Mouse (Mus musculus) adrenal gland, adult 2 months (tissue): Measurements from ENCODE around the gene Hic1. TPM values are rescaled to one million over a fixed set of nuclear protein-coding genes. Genes with fewer than 3 reads are reported as not detected.
"Not testable (repeated sequence)": the region's sequence is repeated elsewhere in the genome, so short reads cannot be mapped to it uniquely, and the experiment has no call there.

ENCODE experiments used
- DNase-seq: peaks from one replicate; pipeline ENCODE4 v3.0.0; 2021
- polyA plus RNA-seq: library from polyadenylated mRNA; depleted of rRNA; stranded (reverse); fragments of >200 nt; gene quantifications from 2 replicates; pipeline ENCODE4 v1.2.3, GENCODE M21; 2012
- total RNA-seq, 2 experiments: library from RNA; stranded (reverse); gene quantifications; 2 replicates each; pipeline ENCODE4 v1.2.3; 2021

The Hic1 gene
- total and polyA plus RNA-seq, 3 experiments = 7.5 to 25.9 (median 15.4) TPM

GRCm38 (mm10) chr11:75192336-75193214, 23.3 kb upstream of the Hic1 start:
- peak; percentile 92 for DNase-seq

GRCm38 (mm10) chr11:75191841-75192240, 22.5 kb upstream of the Hic1 start:
- DNase-seq = no peak

- DNase-seq = no peak
Observed at GRCm38 (mm10) chr11:75190905-75191441, 21.7 kb upstream of the Hic1 start, which contains the start of gene Dph1. Gene Dph1, minus strand, starts transcription at chr11:75191241.

GRCm38 (mm10) chr11:75190371-75190724, 21.0 kb upstream of the Hic1 start:
- DNase-seq = peak; percentile 91

- peak; percentile 53 for DNase-seq
Observed at GRCm38 (mm10) chr11:75189713-75190370, 20.5 kb upstream of the Hic1 start.

DNA sequence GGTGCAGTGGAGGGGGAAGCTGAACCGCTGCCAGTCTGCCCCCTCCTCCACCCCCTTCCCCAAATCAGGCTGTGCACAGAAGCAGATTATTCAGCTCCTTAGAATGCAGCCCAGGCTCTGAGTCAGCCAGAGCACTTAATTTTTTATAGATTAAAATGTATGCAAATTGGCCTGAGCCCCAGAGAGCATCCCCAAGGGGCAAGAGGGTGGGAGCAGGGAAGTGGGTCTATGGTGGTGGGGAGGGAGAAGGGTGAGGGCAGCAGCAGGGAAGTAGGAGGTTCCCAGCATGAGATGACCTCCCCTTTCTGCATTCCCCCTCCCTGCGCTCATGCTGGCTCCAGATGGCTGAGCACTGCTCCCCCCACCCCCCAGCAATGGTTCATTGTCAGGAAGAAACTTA, 15.7 kb upstream of the Hic1 start:
- no peak for DNase-seq

- DNase-seq = no peak
Observed at GRCm38 (mm10) chr11:75184573-75184972, 15.3 kb upstream of the Hic1 start.

- DNase-seq = no peak
Observed at GRCm38 (mm10) chr11:75183917-75184570, 14.7 kb upstream of the Hic1 start.

DNA sequence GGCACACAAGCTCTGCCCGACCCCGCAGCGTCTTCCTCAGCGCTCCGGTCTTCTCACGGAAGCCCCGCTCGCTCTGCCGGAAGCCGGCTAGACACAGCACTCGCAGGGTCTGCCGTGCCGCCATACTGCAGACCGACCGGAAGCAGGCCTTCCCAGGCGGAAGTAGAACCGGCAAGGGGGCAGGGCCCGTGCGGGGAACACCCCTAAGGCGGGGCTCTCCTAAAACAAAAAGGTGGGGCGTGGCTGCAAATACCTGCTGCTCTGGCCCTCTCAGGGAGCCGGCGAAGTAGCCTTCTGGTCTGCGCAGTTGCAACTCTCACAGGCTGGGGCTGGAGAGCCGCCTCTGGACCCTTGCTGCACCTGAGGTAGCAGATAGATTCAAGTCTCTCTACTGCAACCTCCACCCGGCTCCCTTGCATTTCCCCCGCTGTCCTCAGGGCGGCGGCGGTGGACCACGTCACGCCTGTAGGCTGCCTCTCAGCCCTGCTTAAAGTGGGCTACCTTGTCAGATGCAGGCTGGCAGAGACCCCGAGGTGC, 9.4 kb upstream of the Hic1 start, which contains the start of gene Ovca2:
Gene Ovca2, minus strand, starts transcription at position 164 of the 537 bp plus-strand sequence.
- DNase-seq = peak; percentile 93

DNA sequence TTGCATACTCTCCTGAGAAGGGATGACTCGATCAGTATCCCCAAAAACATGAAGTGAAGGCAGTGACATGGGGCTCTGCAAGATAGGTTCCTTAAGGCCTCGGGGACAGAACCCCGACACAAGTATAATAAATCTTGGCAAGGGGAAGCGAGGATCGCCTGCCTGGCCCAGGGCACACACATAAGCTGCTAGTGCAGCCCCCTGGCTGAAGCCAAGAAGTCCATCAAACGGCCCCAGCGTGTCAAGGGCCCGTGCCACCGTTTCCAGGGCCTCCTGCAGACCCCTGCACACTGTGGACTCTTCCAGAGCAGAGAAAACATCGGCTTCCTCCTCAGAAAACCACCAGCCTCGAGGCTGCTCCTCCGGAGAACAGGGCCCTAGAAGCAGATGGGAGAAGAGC, 8.7 kb upstream of the Hic1 start:
- no peak for DNase-seq

DNA sequence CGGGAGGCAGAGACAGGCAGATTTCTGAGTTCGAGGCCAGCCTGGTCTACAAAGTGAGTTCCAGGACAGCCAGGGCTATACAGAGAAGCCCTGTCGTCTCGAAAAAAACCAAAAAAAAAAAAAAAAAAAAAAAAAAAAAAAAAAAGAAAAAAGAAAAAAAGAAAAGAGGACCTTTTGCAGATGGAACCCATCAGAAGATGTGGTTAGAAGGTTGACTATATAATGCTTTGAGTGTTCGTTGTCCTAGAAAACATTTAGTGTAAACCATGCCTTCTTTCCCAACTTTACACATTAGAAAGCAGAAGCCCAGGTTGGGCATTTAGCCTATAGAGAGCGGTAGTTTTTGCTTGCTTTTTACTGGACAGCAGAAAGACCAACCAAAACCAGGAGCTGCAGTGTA, 5.3 kb upstream of the Hic1 start:
- DNase-seq = not testable (repeated sequence)

GRCm38 (mm10) chr11:75173799-75174165, 4.5 kb upstream of the Hic1 start:
- DNase-seq = no peak

- DNase-seq = peak; percentile 91
Observed at GRCm38 (mm10) chr11:75173095-75173798, 3.9 kb upstream of the Hic1 start.

DNA sequence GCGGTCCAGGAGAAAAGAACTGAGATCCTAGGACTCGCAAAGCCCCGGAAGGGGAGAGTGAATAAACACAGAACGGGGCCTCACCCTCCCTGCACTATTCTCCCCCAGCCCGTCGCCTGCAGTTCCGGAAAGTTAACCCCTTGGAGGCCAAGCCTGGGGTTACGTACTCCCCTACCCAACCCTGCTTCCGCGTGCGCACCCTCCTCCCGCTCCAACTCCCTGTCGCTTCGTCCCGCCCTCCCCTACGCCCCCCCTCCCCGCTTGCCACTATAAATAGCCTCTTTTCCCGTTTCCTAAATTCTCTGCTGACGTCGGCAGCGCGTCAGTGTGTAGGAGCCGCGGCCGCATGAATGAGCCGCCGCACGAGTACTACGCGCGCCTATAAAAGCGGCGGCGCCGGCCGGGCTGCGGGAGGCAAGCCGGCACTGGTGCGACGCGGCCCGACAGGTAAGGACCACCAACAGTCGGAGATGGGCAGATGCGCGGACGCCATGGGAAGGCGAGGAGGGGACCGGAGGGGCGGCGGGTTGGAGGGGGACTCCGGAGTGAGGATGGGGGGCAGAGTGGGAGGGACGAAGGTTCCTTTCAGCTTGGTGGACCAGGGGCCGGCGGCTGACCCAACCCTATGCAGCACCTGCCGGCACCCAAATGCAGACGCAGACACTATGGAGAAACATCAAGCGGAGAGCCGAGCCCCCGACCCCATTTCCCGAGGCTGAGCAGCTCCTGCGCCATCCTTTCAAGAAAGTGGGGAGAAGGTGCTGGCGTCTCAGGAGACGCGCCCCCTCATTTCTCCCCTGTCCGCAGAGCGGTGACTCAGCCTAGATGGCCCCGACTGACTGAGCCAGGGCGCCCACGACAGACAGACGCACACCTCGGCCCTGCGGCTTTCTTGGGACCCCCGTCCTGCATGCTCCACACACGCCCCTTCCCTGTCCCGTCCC, 3.1 kb upstream of the Hic1 start:
- peak; percentile 57 for DNase-seq

DNA sequence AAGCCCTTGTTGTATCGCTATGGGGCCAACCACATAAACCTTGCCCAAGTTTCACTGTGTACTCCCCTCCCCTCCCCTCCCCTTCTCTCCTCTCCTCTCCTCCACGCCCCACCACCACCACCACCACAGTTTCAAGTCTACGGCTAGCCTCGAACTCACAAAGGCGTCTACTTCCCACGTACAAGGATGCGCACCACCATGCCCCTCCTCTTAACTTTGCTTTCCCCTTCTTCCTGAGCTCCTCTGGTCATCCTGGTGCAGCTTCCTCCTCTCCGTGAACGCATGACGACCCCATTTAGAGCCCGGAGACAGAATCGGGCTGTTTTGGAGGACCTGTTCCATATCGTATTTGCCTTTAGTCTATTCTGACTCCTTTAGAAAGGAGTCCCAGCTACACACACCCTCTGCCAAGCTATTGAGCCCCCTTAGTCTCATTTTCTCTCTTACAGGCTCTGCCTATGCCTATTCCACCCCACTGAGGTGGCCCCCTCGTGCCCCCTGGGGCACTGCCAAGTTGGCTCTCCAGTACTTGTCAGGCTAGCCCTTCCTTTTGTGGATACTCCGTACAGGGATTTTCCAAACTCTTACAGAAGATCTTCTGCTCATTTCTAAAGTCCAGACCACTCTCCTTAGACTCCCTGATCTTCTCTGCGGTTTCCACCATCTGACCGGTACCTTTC, 2.0 kb upstream of the Hic1 start:
- no peak for DNase-seq

GRCm38 (mm10) chr11:75170136-75170751, 925 bp upstream of the Hic1 start:
- DNase-seq = peak; percentile 95

- DNase-seq = peak; percentile 89
Observed at GRCm38 (mm10) chr11:75168590-75169361, 543 bp downstream of the Hic1 start.
